Mouse (Mus musculus): ENCODE measurements around the gene Slc13a2. TPM values are rescaled to one million over a fixed set of nuclear protein-coding genes. Genes with fewer than 3 reads are reported as not detected.

Slc13a2 gene
- total and polyA plus RNA-seq, 2 experiments from 2014 or later, result 0.10 TPM; not detected in 1

- peak overlapping the region; percentile 55 for H3K4me3 ChIP-seq (ENCODE audit: low read length)
- H3K27me3 ChIP-seq (ENCODE audit: insufficient read depth, low read length), result no peaks in the 10 kb centered on the region
- 19% methylated on average over 9 of the region's 9 CpGs for WGBS
- peak overlapping the region; percentile 59; the same call in 1 of the 2 replicates for H3K9ac ChIP-seq (replicated peaks; ENCODE audit: low read length)
- peak; percentile 19 for DNase-seq (ENCODE audit: low spot score)
- ATAC-seq, result no peak
- H3K36me3 ChIP-seq (ENCODE audit: insufficient read depth, low read length), result no peaks in the 10 kb centered on the region
- H3K4me2 ChIP-seq (ENCODE audit: low read depth, low read length), result peak overlapping the region; percentile 78
- H3K27ac ChIP-seq, result peak overlapping the region; percentile 83
- TF ChIP-seq CTCF (IDR thresholded peaks at IDR 0.05; ENCODE audit: low read depth), result no peak
- H3K4me1 ChIP-seq (ENCODE audit: insufficient read depth, low read length), result peaks cover 11% of the 10 kb centered on the region
- H3K9me3 ChIP-seq (ENCODE audit: low read length), result no peaks in the 10 kb centered on the region
Measured at GRCm38 (mm10) chr11:78465116-78465515, 43.1 kb upstream of the Slc13a2 start.

DNA sequence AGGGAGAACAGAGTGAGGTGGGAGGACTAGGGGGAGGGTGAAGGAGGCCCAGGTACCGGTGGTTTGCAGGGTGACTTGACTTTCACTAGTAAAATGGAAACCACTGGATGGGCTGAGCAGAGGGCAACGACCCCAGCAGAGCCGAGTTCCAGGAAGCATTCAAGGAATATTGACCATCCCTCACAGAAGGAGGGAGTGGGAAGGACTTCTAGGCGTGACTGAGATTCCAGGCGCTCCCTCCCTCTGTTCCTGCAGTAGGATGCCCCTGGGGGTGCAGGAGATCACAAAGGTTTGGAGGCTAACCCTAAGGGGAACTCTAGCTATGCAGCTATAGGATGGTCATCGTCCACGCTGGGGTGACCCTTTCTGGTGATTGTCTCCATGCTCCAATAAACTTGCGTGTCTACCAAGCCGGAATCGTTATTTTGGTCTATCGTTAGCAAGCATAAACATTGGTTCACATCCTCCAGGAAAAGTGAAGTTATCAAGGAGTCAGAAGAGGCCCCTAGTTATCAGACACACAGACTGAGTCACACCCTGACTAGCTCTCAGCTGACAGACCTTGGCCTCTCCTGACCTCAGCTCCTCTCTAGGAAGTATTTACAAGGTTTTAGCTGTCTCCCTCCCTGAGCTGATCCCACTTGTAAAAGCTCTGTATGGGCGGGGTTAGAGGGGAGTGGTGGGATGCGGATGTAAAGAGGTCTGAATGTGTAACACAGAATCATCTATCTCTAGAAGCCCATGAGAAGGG is 41.4 kb upstream of the Slc13a2 start:
- DNase-seq (ENCODE audit: low spot score), result no peak
- no peak for TF ChIP-seq CTCF (IDR thresholded peaks at IDR 0.05; ENCODE audit: low read depth)
- Histone ChIP-seq H3K27ac (no peak overlapping the region), H3K9ac (replicated peaks; ENCODE audit: low read length) (no peak overlapping the region), H3K4me3 (ENCODE audit: low read length) (no peak overlapping the region), H3K4me2 (ENCODE audit: low read depth, low read length) (no peak overlapping the region), H3K36me3 (ENCODE audit: insufficient read depth, low read length) (no peaks in the 10 kb centered on the region), H3K27me3 (ENCODE audit: insufficient read depth, low read length) (no peaks in the 10 kb centered on the region), H3K4me1 (ENCODE audit: insufficient read depth, low read length) (peaks cover 11% of the 10 kb centered on the region), H3K9me3 (ENCODE audit: low read length) (no peaks in the 10 kb centered on the region)
- WGBS, result 69% methylated on average over 13 of the region's 13 CpGs
- no peak for ATAC-seq

- Histone ChIP-seq H3K4me3 (ENCODE audit: low read length) (no peak overlapping the region), H3K9me3 (ENCODE audit: low read length) (no peaks in the 10 kb centered on the region), H3K27me3 (ENCODE audit: insufficient read depth, low read length) (no peaks in the 10 kb centered on the region), H3K4me2 (ENCODE audit: low read depth, low read length) (no peak overlapping the region), H3K9ac (replicated peaks; ENCODE audit: low read length) (no peak overlapping the region), H3K27ac (no peak overlapping the region), H3K36me3 (ENCODE audit: insufficient read depth, low read length) (no peaks in the 10 kb centered on the region), H3K4me1 (ENCODE audit: insufficient read depth, low read length) (peaks cover 11% of the 10 kb centered on the region)
- DNase-seq (ENCODE audit: low spot score), result no peak
- ATAC-seq, result no peak
- 77% methylated on average over 5 of the region's 5 CpGs for WGBS
- TF ChIP-seq CTCF (IDR thresholded peaks at IDR 0.05; ENCODE audit: low read depth), result no peak
Measured at GRCm38 (mm10) chr11:78462669-78463068, 40.7 kb upstream of the Slc13a2 start.

- Histone ChIP-seq H3K27me3 (ENCODE audit: insufficient read depth, low read length) (no peaks in the 10 kb centered on the region), H3K9ac (replicated peaks; ENCODE audit: low read length) (no peak overlapping the region), H3K4me2 (ENCODE audit: low read depth, low read length) (no peak overlapping the region), H3K27ac (no peak overlapping the region), H3K4me1 (ENCODE audit: insufficient read depth, low read length) (peaks cover 11% of the 10 kb centered on the region), H3K9me3 (ENCODE audit: low read length) (no peaks in the 10 kb centered on the region), H3K4me3 (ENCODE audit: low read length) (no peak overlapping the region), H3K36me3 (ENCODE audit: insufficient read depth, low read length) (no peaks in the 10 kb centered on the region)
- 72% methylated on average over 1 of the region's 1 CpGs for WGBS
- peak; percentile 47 for TF ChIP-seq CTCF (IDR thresholded peaks at IDR 0.05; ENCODE audit: low read depth)
- DNase-seq (ENCODE audit: low spot score), result no peak
- no peak for ATAC-seq
Measured at GRCm38 (mm10) chr11:78461894-78462293, 39.9 kb upstream of the Slc13a2 start.

DNA sequence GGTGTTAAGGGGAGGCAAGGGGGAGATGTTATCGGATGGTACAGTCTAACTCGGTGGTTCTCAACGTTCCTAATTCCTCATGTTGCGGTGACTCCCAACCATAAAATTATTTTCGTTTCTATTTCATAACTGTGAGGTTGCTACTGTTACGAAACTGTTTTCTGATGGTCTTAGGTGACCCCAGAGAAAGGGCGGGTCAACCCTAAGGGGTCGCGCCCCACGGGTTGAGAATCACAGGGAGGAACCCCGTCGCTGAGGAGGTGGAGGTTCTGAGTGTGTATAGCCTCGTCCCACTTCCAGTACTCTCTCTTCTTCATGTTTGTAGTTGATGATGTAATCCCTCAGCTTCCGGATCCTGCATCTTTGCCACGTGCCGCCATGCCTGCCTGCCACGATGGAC is 36.7 kb upstream of the Slc13a2 start:
- Histone ChIP-seq H3K4me1 (ENCODE audit: insufficient read depth, low read length) (no peaks in the 10 kb centered on the region), H3K9me3 (ENCODE audit: low read length) (no peaks in the 10 kb centered on the region), H3K9ac (replicated peaks; ENCODE audit: low read length) (no peak overlapping the region), H3K4me3 (ENCODE audit: low read length) (no peak overlapping the region), H3K27ac (no peak overlapping the region), H3K36me3 (ENCODE audit: insufficient read depth, low read length) (no peaks in the 10 kb centered on the region), H3K4me2 (ENCODE audit: low read depth, low read length) (no peak overlapping the region), H3K27me3 (ENCODE audit: insufficient read depth, low read length) (no peaks in the 10 kb centered on the region)
- TF ChIP-seq CTCF (IDR thresholded peaks at IDR 0.05; ENCODE audit: low read depth), result no peak
- ATAC-seq (no peak), DNase-seq (ENCODE audit: low spot score) (no peak)
- 85% methylated on average over 17 of the region's 17 CpGs for WGBS

DNA sequence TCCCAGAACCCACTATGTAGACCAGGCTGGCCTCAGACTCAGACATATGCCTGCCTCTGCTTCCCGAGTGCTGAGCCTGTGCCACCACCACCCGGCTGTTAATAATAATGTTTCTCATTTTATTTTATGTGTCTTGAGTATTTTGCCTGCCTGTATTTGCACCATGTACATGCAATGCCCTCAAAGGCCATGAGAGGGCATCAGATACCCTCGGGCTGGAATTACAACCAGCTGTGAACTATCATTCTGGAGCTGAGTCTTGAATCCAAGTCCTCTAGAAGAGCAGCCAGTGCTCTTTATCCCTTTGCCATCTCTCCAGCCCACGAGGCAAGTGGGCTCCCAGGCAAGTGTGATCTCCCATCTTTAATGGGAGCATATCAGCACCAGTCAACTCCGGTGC is 33.3 kb upstream of the Slc13a2 start:
- no peaks in the 10 kb centered on the region for H3K36me3 ChIP-seq (ENCODE audit: insufficient read depth, low read length)
- H3K27me3 ChIP-seq (ENCODE audit: insufficient read depth, low read length), result no peaks in the 10 kb centered on the region
- H3K4me3 ChIP-seq (ENCODE audit: low read length), result no peak overlapping the region
- H3K9me3 ChIP-seq (ENCODE audit: low read length), result no peaks in the 10 kb centered on the region
- DNase-seq (ENCODE audit: low spot score) (peak; percentile 32), ATAC-seq (no peak)
- H3K4me1 ChIP-seq (ENCODE audit: insufficient read depth, low read length), result no peaks in the 10 kb centered on the region
- no peak overlapping the region for H3K4me2 ChIP-seq (ENCODE audit: low read depth, low read length)
- TF ChIP-seq CTCF (IDR thresholded peaks at IDR 0.05; ENCODE audit: low read depth), result peak; percentile 52
- H3K27ac ChIP-seq, result no peak overlapping the region
- WGBS, result 47% methylated on average over 5 of the region's 5 CpGs
- no peak overlapping the region for H3K9ac ChIP-seq (replicated peaks; ENCODE audit: low read length)

- ATAC-seq, result no peak
- Histone ChIP-seq H3K36me3 (ENCODE audit: insufficient read depth, low read length) (no peaks in the 10 kb centered on the region), H3K27ac (no peak overlapping the region), H3K9me3 (ENCODE audit: low read length) (no peaks in the 10 kb centered on the region), H3K9ac (replicated peaks; ENCODE audit: low read length) (no peak overlapping the region), H3K4me1 (ENCODE audit: insufficient read depth, low read length) (no peaks in the 10 kb centered on the region), H3K27me3 (ENCODE audit: insufficient read depth, low read length) (no peaks in the 10 kb centered on the region), H3K4me2 (ENCODE audit: low read depth, low read length) (no peak overlapping the region), H3K4me3 (ENCODE audit: low read length) (no peak overlapping the region)
- 71% methylated on average over 7 of the region's 7 CpGs for WGBS
- no peak for TF ChIP-seq CTCF (IDR thresholded peaks at IDR 0.05; ENCODE audit: low read depth)
- no peak for DNase-seq (ENCODE audit: low spot score)
Measured at GRCm38 (mm10) chr11:78454276-78454675, 32.3 kb upstream of the Slc13a2 start.
